Mouse (Mus musculus) heart, postnatal 36 days (tissue): ENCODE results near the gene Lrrc59. TPM values are rescaled to one million over a fixed set of nuclear protein-coding genes. Genes with fewer than 3 reads are reported as not detected.

Experiments used
- DNase-seq, 2 experiments: peaks; one replicate each; pipeline ENCODE4 v3.0.0; 2021 to 2022
- intact Hi-C: fragments of 180-260 bp; cut with DNase I; formaldehyde crosslinking; loops from one replicate; pipeline ENCODE4 v1.15.1; 2025
- total RNA-seq, 2 experiments: library from RNA; stranded (reverse); gene quantifications; 2 replicates each; pipeline ENCODE4 v1.2.3; 2021

The Lrrc59 gene
- 10 to 100 TPM; 31.1 to 33.8 TPM for total RNA-seq

DNA sequence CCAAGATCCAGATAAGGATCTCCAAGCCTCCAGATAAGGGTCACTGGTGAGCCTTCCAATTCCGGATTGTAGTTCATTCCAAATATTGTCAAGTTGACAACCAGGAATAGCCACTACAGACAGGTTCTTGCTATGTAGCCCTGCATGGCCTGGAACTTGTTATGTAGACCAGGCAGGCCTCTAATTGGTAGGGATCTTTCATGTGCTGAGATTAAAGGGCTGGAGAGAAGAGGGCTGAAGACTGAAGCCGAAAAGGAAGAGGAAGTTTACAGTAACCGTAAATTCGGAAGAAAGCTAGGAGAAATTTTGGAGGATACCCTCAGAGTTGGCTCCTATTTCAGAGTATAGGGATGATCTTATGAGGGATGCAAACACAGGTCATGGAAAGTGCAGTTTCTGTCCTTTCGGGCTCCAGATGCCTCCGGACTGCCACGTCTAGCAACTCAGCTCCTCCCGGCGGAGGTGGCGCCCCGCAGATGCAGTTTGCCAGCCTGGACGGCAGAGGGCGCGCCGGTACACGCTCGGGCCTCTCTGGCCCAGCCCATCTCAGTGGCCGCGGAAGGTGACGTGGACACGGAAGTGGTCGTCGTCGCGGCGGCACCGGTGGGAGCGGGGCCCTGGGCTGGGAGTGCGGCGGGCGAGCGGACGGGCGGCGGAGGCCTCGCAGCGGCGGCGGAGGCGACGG, at the start of gene Lrrc59:
Lrrc59 (plus strand) TSS at position 569 of the 685 bp plus-strand sequence.
- DNase-seq: peak; percentile 97 to 98
- intact Hi-C loops: no loop called here

DNA sequence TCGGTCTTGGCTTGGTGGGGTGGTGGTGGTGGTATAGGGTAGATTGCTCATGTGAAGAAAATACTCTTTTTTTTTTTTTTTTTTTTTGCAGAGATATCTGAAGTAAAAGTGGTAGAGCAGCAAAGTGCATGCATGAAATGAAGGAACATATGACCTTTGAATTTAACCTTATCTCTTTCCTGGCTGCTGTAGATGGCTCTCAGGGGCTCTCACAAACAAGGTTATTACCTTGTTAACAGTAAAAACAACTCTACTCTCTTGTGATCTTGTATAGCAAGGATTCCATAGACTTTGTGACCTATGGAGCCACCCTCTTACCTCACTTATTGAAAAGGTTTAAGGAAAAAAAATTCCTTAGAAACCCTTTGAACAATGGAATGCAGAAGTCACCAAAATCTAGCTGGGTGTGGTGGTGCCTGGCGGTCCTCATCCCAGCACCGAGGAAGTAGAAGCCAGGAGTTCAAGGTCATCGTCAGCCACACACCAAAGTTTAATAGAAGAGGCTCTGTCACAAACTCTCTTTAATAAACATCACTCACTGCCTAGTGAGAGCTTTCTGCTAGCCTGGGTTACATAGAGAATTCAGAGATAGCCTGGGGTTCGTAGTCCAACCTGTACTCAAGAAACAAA, 49.3 kb upstream of the Lrrc59 start:
- no peak for DNase-seq
- intact Hi-C loops: no loop called here

DNA sequence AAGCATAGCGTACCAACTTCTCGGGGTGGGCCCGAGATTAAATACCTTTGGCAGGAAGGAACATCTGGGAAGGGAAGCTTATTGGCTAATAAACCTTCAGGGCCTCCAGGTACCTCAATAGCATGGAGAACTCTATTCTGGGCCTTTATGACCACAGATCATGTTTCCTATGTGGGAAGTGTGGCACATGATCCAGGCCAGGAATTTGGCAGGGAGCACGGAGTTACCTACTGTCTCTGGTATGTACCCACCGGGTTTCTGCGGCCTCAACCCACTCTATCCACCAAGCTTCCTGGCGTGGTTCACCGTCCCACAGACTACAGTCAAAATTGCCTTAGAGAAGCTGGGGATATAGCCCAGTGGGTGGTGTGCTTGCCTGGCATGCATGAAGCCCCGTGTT, 44.5 kb upstream of the Lrrc59 start:
- DNase-seq: no peak
- intact Hi-C loops: no loop called here

DNA sequence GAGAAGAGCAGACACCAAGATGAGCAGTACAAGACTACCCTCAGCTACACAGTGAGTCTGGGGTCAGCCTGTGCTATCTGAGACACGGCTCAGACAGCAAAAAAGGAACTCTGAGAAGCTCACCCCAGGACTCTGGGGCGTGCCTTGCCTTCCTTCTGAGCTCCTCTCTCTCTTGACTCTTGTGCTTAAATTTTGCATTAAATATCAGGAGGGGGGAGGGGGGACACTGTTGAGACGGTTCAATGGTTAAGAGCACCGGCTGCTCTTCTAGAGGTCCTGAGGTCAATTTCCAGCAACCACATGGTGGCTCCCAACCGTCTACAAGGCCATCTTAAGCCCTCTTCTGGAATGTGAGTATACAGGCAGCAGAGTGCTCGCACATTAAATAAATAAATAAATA, 42.1 kb upstream of the Lrrc59 start:
- DNase-seq: no peak
- intact Hi-C loops: no loop called here

DNA sequence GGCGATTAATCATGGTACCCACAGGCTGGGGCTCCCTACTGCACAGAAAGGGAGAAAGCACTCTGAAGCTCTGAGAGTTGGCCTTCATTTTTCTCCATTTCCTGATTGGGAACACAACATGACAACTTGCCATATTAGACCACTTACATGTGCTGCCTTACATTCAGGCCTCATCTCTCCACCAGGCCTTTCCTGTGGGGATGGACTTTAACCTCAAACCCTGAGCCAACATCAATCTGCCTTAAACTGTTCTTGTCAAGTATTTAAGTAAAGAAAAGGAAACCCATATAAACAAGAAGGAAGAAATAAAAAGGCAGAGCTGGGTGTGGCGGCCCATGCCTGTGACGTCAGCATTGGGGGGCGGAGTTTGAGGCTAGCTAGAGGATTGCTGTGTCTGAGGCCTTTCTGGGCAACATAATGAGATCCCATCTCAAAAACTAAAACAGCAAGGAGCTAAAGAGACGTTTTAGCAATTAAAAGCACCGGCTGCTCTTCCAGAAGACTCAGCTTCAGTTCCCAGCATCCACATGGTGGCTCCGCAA, 33.2 kb upstream of the Lrrc59 start:
- intact Hi-C loops: no loop called here
- no peak for DNase-seq

DNA sequence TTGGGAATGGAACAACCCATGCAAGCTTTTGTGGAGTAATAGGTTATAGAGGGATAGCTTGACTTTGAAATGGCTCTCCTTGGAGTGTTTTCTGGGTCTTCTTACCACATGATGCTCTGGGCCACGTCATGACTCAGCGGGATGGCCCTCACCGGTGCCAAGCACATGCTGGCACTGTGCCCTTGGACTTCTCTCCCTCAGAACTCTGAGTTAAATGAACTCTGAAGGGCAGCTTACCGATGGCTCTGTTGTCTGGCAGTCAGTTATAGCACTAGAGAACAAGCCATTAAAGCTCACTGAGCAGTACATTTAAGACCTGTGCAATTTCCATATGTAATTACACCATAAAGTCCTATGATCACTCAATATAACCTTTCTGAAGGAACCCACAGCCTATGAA, 32.2 kb upstream of the Lrrc59 start:
- intact Hi-C loops: no loop called here
- DNase-seq: peak; percentile 41 to 49

DNA sequence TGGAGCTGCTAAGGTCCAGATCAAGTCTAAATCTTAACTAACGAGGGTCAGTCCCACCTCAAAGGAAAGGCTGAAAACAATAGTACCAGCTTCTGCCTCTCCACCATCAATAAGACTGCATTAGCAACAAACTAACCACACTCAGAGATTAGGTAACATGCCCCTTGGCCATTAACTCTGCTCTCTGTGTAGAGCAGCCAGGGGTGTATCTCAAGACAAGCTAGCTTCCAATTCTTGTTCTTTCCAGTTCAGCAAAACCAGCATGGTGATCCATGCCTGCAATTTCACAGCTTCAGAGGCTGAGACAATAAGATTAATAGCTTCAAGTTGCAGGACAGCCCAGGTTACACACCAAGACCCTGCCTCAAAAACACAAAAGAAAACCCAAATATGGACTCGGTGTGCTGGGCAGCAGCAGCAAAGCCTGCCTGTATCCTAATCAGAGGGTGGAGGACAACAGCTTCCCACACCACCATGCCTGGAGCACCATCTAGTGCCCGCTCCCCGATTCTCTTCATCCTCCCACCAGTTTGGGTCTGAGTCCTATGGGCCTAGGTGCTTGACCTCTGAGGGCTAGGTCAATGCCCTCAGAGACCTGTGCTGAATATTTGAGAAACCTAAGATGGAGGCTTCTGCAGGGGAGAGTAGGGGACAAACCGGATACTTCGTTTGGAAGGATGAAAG, 31.0 kb upstream of the Lrrc59 start:
- intact Hi-C loops: no loop called here
- no peak for DNase-seq

DNA sequence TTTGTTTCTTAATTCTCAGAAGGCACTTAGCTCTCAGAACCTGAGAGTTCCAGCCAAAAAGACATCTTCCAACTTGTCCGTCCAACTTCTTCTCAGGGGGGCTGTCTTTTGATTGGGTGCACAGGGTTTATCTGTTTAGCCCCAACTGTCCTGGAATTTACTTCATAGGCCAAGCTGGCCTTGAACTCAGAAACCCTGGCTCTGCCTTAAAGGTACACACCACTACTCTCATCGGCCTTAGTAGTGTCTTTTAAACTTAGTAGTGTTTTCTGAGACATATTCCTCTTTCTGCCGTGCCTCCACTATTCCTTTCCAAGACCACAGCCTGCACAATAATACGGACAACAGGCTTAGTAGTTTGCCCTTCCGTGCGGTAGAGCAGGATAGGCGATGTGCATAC, 29.1 kb upstream of the Lrrc59 start:
- DNase-seq: no peak
- intact Hi-C loops: no loop called here

DNA sequence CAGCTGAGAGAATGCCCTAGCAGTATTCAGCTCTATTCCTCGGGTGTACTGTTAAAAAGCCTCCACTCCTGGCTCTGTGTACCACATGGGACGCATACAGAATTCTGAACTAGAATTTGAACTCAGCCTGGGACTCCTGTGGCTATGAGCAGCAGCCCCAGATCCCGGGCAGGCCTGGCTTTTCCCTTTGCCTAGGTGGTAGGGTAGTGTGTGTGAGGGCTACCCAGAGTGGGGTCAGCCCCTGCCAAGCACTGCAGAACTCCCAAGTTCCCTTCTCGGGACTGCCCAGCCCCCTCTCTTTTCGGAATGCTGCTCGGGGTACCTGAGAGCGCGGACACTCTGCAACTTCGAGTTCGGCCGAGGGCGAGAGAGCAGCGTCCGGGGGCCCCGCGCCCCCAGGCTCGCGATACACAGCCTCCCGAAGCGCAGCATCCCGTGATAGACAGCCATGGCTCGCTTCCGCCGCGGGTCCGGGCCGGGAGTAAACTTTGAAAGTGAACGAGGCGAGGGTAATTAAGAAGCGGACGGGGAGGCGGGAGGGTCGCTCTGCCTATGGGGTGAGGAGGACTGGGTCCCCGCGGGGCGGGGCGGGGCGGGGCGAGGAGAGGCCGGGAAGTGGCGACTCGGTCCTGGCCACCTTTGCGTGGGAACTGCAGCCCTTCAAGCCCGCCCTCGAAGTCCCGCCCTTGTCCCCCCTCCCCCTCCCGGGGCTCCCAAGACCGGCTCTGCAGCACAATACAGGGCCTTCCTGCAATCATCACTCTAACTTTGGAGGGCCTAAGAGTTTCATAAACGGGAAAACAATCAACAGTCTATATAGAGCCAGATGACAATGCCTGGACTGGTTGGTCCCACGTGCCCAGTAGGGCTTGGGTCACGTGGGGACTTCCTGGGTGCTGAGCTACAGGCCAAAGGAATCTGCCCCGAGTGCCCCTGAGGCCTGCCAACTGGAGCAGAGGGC, 28.0 kb upstream of the Lrrc59 start, which contains the start of gene Acsf2:
Acsf2 (minus strand) TSS at position 551 of the 961 bp plus-strand sequence.
- DNase-seq: peak; percentile 81 to 82
- intact Hi-C loops: loop anchor here (2.0 kb wide), 1 partner anchor 53 kb away; the partner anchor contains the start of gene Rsad1

DNA sequence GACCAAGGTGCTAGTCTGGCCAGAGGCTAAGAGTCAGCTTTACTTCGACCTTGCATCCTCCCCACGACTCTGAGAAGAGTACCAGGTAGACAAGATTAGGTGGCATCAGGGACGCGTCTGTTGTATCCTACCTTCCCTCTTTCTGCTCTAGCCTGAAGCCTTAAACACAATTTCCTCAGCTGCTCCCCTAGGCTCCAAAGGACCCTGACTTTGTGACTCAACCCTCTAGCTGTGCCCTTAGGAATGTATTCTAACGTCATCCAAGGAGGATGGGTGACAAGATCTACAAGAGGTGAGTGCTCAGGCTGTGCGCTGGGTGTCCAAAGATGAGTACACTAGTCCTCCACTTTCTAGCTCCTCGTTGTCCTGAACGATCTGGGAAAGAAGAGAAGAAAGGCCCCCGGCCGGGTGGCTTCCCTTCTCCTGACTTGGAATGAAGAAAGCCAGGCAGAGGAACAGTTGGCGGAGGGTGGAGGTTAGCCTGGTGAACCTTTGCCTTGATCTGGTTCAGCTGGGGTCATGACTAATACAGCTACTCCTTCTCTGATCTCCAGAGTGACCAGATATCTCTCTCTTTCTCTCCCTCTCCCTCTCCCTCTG, 27.1 kb upstream of the Lrrc59 start:
- intact Hi-C loops: loop anchor here (2.0 kb wide), 1 partner anchor 54 kb away; the partner anchor contains the start of gene Rsad1
- DNase-seq: no peak

DNA sequence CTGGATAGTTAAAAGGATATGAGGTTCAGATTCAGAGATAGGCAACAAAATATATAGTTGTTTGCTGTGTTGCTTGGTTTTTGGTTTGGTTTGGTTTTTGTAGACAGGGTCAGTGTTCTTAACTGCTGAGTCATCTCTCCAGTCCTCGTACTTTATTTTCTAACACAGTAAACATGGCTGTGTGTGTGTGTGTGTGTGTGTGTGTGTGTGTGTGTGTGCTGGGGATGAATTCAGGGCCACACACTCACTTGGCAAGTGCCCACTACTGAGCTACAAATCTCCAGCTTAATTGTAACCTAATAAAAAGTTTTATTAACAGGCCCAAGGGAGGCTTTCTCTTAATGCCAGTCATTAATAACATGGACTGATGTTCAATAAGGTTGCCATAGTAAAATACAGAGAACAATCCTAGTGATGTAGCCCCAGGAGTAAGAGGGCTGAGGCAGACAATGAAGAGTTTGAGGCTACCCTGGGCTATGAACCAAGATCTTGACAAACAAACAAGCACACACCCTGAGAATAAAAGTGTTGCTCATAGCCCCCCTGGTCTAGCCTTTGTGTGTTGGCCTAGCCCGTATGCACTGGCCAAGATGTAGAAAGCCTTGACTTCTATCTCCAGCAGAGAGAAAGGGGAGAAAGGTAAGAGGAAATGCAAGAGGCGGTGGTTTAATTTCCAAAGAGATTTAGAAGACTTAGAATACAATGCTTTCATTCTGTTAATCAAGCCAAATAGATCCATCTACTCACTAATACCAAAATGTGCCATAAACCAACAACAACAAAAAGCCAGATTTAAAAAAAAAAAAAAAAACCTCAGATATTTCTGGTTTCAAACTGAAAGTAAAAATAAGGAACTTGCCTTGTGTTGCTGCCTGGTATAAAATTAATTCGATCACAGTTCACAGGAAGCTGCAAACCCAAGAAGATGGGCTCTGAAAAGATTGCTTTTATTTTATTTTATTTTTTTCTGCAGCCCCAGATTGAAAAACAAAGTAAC, 18.5 kb upstream of the Lrrc59 start:
- no peak for DNase-seq

DNA sequence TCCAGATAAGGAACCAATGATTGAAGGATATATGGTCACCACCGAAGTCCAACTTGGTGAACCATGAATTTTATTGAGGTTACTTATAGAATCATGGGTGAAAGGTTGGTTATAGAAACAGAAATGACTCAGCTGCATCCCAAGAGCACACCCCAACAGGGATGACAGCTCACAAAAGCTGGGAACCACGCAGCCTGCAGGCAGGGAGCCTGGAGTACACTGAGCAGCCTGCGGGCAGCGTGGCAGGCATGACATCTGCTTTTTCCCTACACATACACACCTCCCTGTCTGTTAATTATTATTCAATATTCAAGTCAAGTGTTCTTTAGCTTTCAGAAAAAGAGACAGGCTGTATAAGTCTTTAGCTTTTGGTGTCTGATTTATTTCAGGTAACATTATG, 15.0 kb upstream of the Lrrc59 start:
- DNase-seq: no peak
- intact Hi-C loops: no loop called here

More for the DNA sequence above, 18.5 kb upstream of the Lrrc59 start:
- intact Hi-C loops: no loop called here

DNA sequence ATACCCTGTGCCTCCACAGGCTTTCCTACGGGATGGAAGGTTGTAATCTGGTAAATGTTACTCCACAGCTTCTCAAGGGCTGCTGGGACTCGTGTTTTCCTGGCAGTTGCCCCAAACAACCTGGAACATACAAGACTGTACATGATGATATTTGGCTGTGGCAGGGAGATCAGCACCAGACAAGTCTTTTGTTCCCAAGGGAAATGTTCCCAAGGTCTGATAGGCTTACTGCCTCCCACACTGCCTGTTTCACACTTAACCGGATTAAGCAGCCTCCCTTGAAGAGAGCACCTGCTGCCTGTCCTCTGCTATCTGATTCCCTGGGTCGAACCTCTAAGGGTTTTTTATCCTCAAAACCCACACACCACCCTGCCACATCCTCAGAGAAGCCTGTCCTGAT, 14.1 kb upstream of the Lrrc59 start:
- intact Hi-C loops: no loop called here

DNA sequence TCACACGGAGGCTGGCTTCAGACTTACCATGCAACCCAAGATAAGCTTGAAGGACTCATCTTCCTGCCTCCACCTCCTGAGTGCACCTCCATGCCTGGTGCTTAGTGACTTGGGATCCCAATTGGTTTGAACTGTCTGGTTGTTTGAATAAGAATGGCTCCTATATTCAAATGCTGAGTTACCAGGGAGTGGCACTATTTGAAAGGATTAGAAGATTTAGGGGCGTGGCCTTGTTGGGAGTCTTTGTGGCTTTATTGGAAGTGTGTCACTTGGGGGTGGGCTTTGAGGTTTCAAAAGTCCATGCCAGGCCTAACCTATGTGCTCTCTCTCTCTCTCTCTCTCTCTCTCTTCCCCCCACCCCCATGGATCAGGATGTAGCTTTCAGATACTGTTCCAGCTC, 11.9 kb upstream of the Lrrc59 start:
- intact Hi-C loops: no loop called here
- DNase-seq: no peak

More for the DNA sequence above, 14.1 kb upstream of the Lrrc59 start:
- no peak for DNase-seq

DNA sequence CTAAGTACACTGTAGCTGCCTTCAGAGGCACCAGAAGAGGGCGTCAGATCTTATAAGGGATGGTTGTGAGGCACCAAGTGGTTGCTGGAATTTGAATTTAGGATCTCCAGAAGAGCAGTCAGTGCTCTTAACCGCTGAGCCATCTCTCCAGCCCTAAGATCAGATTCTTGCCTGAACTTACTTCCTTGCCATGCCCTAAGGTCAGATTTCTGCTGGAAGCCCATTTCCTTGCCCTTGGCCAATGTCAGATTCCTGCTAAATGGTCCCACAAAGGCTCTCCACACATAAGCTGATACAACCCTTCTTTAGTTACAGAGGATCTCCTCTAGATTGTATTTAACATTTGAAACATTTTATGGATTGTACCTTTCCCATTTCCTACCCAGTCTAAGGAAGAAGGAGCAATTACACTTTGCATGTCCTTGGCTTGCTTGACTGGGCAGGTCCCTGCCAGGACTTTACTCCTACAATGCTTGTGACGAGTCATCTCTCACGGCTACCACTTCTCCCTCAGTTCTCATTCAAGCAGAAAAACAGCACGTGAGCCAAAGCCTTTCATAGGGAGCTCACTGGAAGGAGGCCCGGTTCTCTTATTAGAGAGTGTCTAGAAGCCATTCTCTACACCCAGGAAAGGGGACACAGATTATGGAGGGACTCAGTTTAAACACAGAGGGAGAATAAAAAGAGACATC, 8.7 kb upstream of the Lrrc59 start:
- no peak for DNase-seq
- intact Hi-C loops: no loop called here

DNA sequence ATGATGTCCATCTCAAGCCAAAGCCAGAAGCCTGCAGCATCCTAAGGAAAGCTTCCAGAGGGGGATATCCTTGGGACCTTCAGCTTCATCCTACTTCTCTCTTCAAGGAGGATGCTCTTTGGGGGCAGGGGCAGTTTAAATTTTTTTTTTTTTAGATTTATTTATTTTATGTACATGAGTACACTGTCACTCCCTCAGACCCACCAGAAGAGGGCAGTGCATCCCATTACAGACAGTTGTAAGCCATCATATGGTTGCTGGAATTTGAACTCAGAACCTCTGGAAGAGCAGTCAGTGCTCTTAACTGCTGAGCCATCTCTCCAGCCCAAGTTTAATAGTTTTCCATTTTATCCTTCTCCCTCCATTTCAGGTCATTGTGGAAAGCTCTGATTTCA, 8.1 kb upstream of the Lrrc59 start:
- intact Hi-C loops: no loop called here
- DNase-seq: no peak

DNA sequence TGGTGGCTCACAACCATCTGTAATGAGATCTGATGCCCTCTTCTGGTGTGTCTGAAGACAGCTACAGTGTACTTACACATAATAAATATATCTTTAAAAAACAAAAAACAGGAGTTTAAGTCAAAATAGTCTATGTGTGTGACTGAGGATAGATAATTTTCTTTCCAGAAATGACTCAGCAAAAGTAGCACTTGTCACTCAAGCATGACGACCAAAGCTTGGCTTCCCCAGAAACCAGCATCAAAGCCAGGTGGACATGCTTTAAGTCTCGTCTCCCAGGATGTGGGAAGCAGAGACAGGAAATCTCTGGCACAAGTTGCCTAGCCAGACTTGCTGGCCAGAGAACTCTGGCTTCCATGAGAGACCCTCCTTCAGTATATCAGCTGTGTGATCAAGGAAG, 7.4 kb upstream of the Lrrc59 start:
- intact Hi-C loops: no loop called here
- DNase-seq: no peak

DNA sequence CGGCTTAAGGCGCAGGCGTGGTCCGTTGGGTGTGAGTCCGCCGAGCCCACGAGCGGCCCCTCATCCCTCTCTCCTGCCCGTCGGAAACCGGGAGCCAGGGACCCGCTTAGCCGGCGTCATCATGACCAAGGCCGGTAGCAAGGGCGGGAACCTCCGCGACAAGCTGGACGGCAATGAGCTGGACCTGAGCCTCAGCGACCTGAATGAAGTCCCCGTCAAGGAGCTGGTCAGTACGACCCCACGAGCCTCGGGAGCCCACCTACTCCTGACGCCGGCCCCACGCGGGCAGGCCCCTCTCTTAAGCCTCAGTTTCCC, 274 bp downstream of the Lrrc59 start:
- intact Hi-C loops: loop anchor here (5.0 kb wide), 1 partner anchor 87 kb away; no protein-coding TSS in a partner anchor
- no peak for DNase-seq
